Mouse (Mus musculus): ENCODE results near the gene Armh2.
"Not testable (repeated sequence)": the region's sequence is repeated elsewhere in the genome, so short reads cannot be mapped to it uniquely, and the experiment has no call there.

- TF ChIP-seq CTCF (IDR thresholded peaks at IDR 0.05; ENCODE audit: insufficient read depth, low read length); POLR2A (IDR thresholded peaks at IDR 0.05; ENCODE audit: borderline replicate concordance, extremely low read depth, low read depth, low read length): not testable (repeated sequence)
Observed at GRCm38 (mm10) chr13:24771482-24771881, 30.4 kb downstream of the Armh2 start.
